Mouse (Mus musculus) erythroblast, embryonic 14.5 days (primary cell): ENCODE measurements around the gene Syne2. TPM values are rescaled to one million over a fixed set of nuclear protein-coding genes. Genes with fewer than 3 reads are reported as not detected.

Source experiments
- H3K27me3 ChIP-seq: 2 replicates; pipeline ENCODE4 v1.6.1; 2012; ENCODE audit warnings: inconsistent platforms; ENCODE audit not compliant: control insufficient read depth
- H3K36me3 ChIP-seq: 2 replicates; pipeline ENCODE4 v1.6.1; 2012; ENCODE audit warnings: mild to moderate bottlenecking, inconsistent platforms; ENCODE audit not compliant: control insufficient read depth
- H3K4me1 ChIP-seq: 2 replicates; pipeline ENCODE4 v1.6.1; 2012; ENCODE audit warnings: inconsistent platforms; ENCODE audit not compliant: control insufficient read depth
- H3K4me3 ChIP-seq: replicated peaks from 2 replicates; pipeline ENCODE3; 2012; ENCODE audit warnings: moderate library complexity, mild to moderate bottlenecking, inconsistent platforms
- H3K9me3 ChIP-seq: 2 replicates; pipeline ENCODE4 v1.6.1; 2012; ENCODE audit warnings: low read length, inconsistent platforms, mixed read lengths; ENCODE audit not compliant: control insufficient read depth
- GATA1 ChIP-seq: IDR thresholded peaks from 2 replicates; pipeline ENCODE4 v1.6.1; 2012; ENCODE audit warnings: low read length, inconsistent platforms, mixed read lengths
- TAL1 ChIP-seq: IDR thresholded peaks from 3 replicates; pipeline ENCODE4 v1.6.1; 2012; ENCODE audit warnings: low read length, inconsistent platforms, mixed read lengths
- polyA plus RNA-seq: library from polyadenylated mRNA; stranded (reverse); fragments of >175 nt; gene quantifications from 2 replicates; pipeline ENCODE4 v1.2.3, GENCODE M21; 2012

Gene Syne2
- polyA plus RNA-seq, 1 experiment = not detected

GRCm38 (mm10) chr12:76073066-76073826, 255.3 kb downstream of the Syne2 start:
- Histone ChIP-seq H3K4me3 (no peak overlapping the region), H3K36me3 (no peaks in the 10 kb centered on the region), H3K9me3 (no peaks in the 10 kb centered on the region), H3K4me1 (no peaks in the 10 kb centered on the region), H3K27me3 (peaks cover 7% of the 10 kb centered on the region)
- TF ChIP-seq GATA1 (no peak), TAL1 (no peak)

DNA sequence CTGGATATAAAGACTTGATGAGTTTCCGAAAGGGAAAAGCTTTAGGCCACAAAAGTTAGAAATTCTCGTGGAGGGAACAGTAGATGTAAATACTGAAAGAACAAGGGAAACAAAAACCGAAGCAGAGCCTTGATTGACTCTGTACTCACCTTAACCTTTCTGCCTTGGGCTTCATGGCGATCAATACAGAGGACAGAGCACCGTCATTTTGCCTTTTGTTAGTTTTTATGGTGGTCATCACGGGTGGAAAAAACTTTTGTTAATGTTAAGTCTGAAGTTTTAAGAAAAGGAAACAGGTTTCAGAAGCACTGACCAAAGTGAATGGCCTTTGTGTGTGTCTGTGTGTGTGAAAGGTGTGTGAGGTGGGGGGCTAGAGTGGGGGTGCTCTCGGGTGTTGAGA, 256.0 kb downstream of the Syne2 start:
- Histone ChIP-seq H3K4me1 (no peaks in the 10 kb centered on the region), H3K4me3 (no peak overlapping the region), H3K27me3 (peaks cover 7% of the 10 kb centered on the region), H3K36me3 (no peaks in the 10 kb centered on the region), H3K9me3 (no peaks in the 10 kb centered on the region)
- TF ChIP-seq GATA1 (no peak), TAL1 (no peak)

GRCm38 (mm10) chr12:76080876-76081556, 263.1 kb downstream of the Syne2 start:
- Histone ChIP-seq H3K4me3 (no peak overlapping the region), H3K4me1 (no peaks in the 10 kb centered on the region), H3K36me3 (no peaks in the 10 kb centered on the region), H3K27me3 (peaks cover 14% of the 10 kb centered on the region), H3K9me3 (no peaks in the 10 kb centered on the region)
- TF ChIP-seq TAL1 (no peak), GATA1 (no peak)

DNA sequence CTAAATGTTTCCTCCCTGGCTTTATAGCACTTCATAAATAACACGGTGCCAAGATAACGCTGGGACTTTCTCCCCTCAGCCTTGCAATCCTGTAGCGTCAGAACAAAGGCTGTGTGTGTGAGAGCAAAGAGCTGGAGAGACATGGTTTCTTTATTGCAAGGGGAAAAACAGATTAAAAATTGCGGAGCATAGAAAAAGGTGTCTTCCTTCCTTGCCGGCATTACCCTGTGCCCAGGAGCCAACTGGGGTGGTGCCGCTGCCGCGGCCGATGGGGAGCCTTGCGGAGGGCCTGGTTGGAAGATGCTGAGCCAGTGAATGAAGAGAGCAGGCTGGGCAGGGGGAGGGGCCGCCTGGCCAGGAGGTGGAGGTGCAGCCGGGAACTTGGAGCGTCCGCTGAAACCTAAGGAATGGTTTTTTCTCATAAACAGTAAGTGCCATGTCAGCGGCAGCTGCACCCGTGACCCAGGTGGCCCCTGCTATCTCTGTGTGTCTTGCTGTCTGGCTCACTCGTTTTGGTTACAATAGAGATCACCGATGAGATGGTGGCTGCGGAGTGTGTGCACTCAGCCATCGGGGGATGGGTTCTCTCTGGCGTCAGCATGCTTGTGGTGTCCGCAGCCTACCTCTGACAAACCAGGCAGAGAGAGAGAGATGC, 263.8 kb downstream of the Syne2 start:
- TF ChIP-seq TAL1 (no peak), GATA1 (no peak)
- Histone ChIP-seq H3K27me3 (peaks cover 14% of the 10 kb centered on the region), H3K4me3 (no peak overlapping the region), H3K4me1 (no peaks in the 10 kb centered on the region), H3K36me3 (no peaks in the 10 kb centered on the region), H3K9me3 (no peaks in the 10 kb centered on the region)

DNA sequence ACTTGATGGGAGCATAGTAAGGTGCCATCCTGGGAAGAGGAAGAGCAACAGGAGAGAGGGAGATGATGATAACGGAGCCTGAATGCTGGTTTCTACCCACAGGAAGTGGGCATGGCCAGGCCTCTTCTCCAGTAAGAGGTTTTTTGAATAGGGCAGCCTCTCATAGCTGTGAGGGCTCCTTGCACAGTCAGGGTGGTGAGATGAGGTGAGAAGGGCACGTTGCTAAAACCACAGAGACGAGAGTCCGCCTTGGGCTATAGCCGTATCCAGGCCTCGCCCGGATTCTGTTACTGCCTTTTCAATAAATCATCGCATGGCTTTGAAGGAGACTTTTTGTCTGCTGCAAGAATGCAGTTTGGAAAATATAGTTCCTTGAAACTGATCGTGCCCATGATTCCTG, 267.1 kb downstream of the Syne2 start:
- peaks cover 14% of the 10 kb centered on the region for H3K27me3 ChIP-seq
- H3K4me3 ChIP-seq = no peak overlapping the region
- TF ChIP-seq GATA1 = no peak
- no peak for TF ChIP-seq TAL1
- no peaks in the 10 kb centered on the region for H3K4me1 ChIP-seq
- no peaks in the 10 kb centered on the region for H3K9me3 ChIP-seq
- no peaks in the 10 kb centered on the region for H3K36me3 ChIP-seq

- Histone ChIP-seq H3K4me1 (no peaks in the 10 kb centered on the region), H3K27me3 (peaks cover 10% of the 10 kb centered on the region), H3K36me3 (no peaks in the 10 kb centered on the region), H3K9me3 (no peaks in the 10 kb centered on the region), H3K4me3 (no peak overlapping the region)
- TF ChIP-seq GATA1 = no peak
- TF ChIP-seq TAL1 = no peak
These were observed 268.3 kb downstream of the Syne2 start for GRCm38 (mm10) chr12:76085956-76086905.

- TF ChIP-seq GATA1 = no peak
- no peak for TF ChIP-seq TAL1
- Histone ChIP-seq H3K36me3 (no peaks in the 10 kb centered on the region), H3K4me3 (no peak overlapping the region), H3K4me1 (no peaks in the 10 kb centered on the region), H3K27me3 (peaks cover 4% of the 10 kb centered on the region), H3K9me3 (no peaks in the 10 kb centered on the region)
These were observed 269.1 kb downstream of the Syne2 start for GRCm38 (mm10) chr12:76087025-76087424.

DNA sequence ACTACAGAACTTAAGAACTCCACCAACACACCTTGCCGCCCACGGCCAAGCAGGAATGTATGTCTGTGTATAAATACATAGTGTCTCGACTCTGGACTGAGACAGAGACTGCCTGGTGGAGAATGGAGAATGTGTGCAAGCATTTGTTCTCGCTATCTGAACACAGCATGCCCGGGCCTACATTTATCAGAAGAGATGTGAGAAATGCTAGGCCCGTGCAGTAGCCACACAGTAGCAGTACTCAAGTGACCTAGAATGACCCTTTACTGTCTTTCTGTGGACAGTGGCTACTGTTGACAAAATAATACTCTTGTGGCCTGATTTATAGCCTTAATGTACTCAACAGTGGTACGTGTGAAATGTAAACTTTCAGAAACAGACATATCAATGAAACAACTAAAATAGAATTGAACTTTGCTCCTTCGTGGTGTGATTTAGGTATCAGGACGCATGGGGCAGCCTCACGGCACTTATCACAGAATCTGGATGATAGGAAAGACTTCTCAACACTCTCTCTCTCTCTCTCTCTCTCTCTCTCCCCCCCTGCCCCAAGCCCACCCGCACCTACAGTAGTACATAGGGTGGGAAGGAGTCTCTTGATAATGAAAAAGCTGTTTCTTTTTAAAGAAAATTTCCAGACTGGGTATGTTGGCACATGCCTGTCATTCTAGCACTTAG, 275.0 kb downstream of the Syne2 start:
- H3K9me3 ChIP-seq = no peaks in the 10 kb centered on the region
- TF ChIP-seq GATA1 (no peak), TAL1 (no peak)

More for the DNA sequence above, 275.0 kb downstream of the Syne2 start:
- Histone ChIP-seq H3K27me3 (no peaks in the 10 kb centered on the region), H3K36me3 (no peaks in the 10 kb centered on the region), H3K4me1 (no peaks in the 10 kb centered on the region), H3K4me3 (no peak overlapping the region)
